Mouse (Mus musculus) megakaryocyte, adult 5-6 weeks (primary cell): ENCODE data around the gene Mapk8ip1. TPM values are rescaled to one million over a fixed set of nuclear protein-coding genes. Genes with fewer than 3 reads are reported as not detected.

Experiments used
- ATAC-seq: 2 replicates; pipeline ENCODE4 v1.8.0; 2016; ENCODE audit warnings: mild to moderate bottlenecking, inconsistent platforms; ENCODE audit not compliant: poor library complexity, severe bottlenecking
- total RNA-seq, 2 experiments: library from RNA; stranded (forward) in 1 of 2; stranded (reverse) in 1 of 2; fragments of 153-499, 151-499 nt in 1 of 2; fragments of 221-1000, 200-1000 nt in 1 of 2; gene quantifications; 2 replicates each; pipeline versions ENCODE4 v1.2.3 to v1.2.4; 2015 to 2017

Mapk8ip1 gene
- total RNA-seq, 2 experiments from 2014 or later, result 0.04 TPM; not detected in 1

- ATAC-seq, result no peak
These were observed 9.3 kb downstream of the Mapk8ip1 start for GRCm38 (mm10) chr2:92391703-92392317.

DNA sequence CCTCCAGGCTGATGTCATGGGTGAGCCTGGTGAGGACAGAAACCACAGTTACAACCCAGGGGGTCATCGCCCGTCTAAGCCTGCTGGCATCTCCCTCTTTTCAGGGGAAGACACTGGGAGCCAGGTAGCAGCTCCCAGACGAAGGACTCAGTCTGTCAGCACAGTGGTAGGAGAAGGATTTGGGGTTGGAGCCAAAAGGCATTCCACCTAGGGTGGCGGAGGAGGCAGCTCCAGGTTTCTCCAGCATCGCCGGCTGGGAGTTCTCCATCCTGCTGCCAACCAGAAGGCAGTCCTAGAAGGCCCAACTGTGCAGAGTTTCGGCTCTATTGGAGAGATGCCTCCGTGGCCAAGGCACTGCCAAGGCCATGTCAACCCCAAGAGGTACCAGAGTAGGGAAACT lies 9.9 kb downstream of the Mapk8ip1 start:
- ATAC-seq, result no peak

GRCm38 (mm10) chr2:92390206-92390930 lies 10.7 kb downstream of the Mapk8ip1 start:
- no peak for ATAC-seq

- ATAC-seq, result no peak
These were observed 11.4 kb downstream of the Mapk8ip1 start for GRCm38 (mm10) chr2:92389645-92390044.

DNA sequence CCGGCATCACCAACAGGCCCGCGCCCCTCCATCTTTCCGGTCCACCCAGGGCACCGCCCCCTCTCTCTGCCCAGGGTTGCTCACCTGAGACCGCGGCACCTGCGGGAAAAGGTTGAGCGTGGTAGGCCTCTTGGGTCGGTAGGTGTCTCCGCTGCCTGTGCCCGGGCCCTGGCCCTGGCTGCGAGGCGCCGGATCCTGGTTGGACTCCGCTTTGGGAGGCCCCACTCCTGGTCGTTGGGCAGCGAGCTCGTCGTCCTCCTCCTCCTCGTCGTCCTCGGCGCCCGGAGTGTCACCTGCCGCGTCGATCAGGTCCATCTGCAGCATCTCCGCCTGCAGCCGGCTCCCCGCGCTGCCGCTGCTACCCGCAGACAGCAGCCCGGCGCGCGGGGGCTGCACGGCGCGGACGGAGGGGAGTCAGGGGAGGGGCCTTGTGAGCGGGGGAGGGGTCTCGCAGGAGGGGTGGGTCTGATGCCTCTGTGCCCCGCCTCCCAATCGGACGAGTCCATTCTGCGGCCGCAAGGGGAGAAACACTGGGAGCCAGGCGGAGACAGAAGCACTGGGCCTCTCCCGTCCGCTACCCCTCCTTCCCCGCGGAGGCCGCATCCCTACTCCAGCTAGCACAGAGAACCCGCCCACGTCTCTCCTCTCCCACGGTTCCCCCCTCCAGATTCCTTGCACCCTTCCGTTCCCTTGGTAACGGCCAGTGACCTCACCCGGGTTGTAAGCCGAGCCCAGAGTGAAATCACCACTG lies 12.0 kb downstream of the Mapk8ip1 start:
- no peak for ATAC-seq

- no peak for ATAC-seq
These were observed 13.0 kb downstream of the Mapk8ip1 start for GRCm38 (mm10) chr2:92388081-92388517.

DNA sequence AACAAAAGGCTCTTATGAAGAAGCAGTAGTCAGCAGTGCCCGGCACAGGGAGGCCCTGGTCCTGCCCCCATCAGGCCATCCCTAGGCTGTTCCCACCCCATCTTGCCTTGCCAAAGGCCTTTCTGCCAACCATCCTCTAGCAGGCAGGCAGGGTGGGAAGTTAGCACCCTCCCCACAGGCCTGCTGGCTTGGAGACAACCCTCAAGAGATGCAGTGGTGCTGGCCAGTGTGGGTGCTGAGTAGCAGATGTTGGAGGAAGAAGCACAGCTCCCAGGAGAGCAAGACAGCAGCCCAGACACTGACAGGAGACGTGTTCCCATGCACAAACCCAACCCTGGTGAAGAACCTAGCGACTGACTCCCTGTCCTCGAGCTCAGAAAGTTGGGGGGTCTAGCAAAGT lies 13.4 kb downstream of the Mapk8ip1 start:
- no peak for ATAC-seq

DNA sequence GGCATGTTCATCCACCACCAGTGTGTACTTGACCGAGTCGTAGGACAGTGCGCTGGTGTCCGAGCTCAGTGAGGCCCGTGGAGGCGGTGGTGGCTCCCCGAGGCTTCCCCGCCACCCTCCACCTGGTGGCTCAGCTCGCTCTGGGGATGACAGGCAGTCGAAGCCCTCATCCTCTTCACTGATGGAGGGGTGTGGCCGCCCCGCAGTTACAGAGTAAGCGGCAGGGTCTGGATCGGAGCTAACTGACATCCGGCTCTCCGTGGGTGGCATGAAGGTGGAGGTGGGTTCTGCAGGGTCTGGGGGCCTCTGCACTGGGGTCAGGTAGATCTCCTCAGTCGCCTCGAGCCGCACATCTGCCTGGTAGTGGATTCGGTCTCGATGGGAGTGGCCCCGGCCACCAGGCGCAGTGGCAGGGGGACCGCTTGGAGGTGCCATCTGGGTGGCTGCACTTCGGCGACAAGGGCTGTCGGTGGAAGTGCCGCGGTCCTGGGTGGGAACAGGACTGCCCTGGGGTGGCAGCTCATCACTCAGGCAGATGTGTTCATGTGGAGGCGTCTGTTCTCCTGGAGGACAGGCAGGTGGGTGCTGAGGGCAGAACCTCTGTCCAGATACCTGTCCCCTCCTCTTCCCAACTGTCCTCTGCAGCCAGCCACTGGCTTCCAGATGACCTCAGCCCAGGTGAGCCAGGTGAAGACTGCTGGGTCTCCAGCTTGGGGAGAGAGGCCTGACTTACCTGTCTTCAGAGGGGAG lies 14.1 kb downstream of the Mapk8ip1 start:
- no peak for ATAC-seq

- ATAC-seq, result no peak
These were observed 15.7 kb downstream of the Mapk8ip1 start for GRCm38 (mm10) chr2:92385113-92386051.

- no peak for ATAC-seq
These were observed 17.0 kb downstream of the Mapk8ip1 start for GRCm38 (mm10) chr2:92384101-92384500.

GRCm38 (mm10) chr2:92382759-92383158 lies 18.3 kb downstream of the Mapk8ip1 start:
- ATAC-seq, result no peak

DNA sequence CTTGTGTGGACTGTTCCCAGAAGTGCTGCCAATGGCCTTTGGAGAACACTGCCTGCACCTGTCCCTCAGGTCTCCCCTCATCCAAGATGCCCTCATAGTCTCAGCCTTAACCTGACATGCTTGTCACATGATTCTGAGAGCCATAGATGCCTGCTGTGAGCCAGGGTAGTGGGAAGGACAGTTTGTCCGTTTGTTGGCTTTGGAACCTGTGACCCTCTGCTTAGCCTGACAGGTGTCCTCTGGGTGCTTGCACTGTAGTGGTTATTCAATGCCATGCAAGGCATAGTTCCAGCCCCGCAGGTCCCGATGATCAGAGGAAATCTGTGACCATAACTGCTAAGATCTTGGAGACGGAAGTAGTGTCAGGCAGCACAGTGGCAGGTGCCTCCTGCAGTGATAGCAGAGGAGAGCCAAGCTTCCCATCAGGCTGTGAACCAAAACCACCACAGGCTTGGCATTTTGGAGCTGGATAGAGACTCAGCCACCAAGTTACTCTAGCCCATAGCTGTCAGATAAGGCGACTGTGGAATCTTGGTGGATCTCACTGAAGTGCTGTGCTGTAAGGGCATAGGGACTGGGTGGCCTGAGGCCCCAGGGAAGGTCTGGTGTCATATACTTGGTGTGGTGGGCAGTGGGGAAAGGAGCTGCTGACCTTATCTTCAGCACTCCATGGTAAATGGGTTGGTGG lies 19.0 kb downstream of the Mapk8ip1 start, which contains the start of gene 1700029I15Rik:
Gene 1700029I15Rik, plus strand, starts transcription at position 638 of the 688 bp plus-strand sequence.
- no peak for ATAC-seq

- ATAC-seq, result no peak
These were observed 19.9 kb downstream of the Mapk8ip1 start for GRCm38 (mm10) chr2:92381161-92381560.

- ATAC-seq, result no peak
These were observed 20.5 kb downstream of the Mapk8ip1 start for GRCm38 (mm10) chr2:92380495-92381050.

GRCm38 (mm10) chr2:92379783-92380494 lies 21.1 kb downstream of the Mapk8ip1 start:
- no peak for ATAC-seq

GRCm38 (mm10) chr2:92377320-92377719 lies 23.7 kb downstream of the Mapk8ip1 start:
- ATAC-seq, result no peak

DNA sequence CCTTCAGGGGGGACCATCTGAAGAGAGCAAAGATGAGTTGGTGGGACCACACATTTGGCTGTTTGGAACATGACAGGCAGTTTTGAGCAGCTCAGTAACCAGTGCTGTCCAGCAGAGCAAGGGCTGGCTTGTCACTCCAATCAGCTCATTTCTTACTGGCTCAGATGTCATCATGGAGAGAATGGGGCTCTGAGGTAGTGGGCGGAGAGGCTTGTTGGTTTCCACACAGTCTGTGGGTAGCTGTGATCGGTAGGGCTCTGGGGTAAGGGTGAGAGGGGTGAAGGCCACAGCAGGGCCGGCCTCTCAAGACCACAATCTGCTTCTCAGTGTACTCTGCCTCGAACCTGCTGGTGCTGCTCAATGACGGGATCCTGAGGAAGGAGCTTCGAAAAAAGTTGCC lies 24.8 kb downstream of the Mapk8ip1 start:
- ATAC-seq, result no peak

DNA sequence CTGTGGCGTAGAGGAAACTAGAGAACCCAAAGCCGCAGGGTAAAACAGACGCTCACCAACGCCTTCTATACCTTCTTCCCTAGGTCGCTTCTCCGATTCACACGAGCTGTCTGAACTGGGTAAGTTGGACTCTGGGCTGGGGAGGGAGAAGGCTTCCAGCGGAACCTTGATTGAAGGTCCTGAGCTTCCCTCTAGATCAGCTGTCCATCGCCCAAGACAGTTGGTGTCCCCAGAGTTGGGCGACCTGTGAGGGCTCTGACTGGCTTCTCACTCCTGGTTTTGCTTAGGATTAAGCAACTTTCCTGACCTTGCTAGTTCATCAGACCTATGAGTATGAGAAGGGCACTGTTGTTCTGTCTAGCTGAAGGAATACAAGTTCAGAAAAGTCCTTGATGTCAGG lies 25.3 kb downstream of the Mapk8ip1 start:
- ATAC-seq, result no peak
